ENCODE assay signal across 27 mouse cellular contexts in the genomic region with DNA sequence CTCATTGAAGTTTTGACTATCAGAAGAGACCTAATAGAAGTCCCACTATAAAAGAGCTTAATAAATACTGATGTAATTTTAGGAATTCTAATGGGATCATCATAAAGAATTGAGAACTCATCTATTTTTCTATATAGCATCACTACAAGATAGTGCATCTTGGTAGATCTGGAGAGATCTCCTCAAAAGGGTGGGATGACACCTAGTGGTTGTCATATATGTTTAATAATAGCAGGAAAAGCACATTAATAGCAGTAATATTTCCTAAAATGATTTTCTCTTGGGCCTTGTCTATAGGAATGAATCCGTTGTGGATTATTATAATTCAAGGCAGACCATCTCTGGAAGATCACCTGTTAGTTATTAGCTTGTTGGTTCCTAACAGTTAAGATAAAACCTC. TPM values are rescaled to one million over a fixed set of nuclear protein-coding genes. Genes with fewer than 3 reads are reported as not detected.
"Had no signal": no experiment of that assay in that cellular context is flagged by ENCODE, and none has a peak within 500 bp of the region (broad histone marks: within the 10 kb centered on the region; RNA-seq: fewer than 3 reads in every experiment).

No protein-coding gene starts in this region.

- H3K4me2 ChIP-seq: lung, embryonic 14.5 days; midbrain, embryonic 12.5 days; neural tube, embryonic 13.5 days; neural tube, embryonic 15.5 days had no signal

- H3K4me1 ChIP-seq: midbrain, embryonic 10.5 days; midbrain, embryonic 12.5 days; neural tube, embryonic 13.5 days; neural tube, embryonic 15.5 days had no signal

- H3K36me3 ChIP-seq: midbrain, embryonic 10.5 days; midbrain, embryonic 12.5 days; neural tube, embryonic 13.5 days; neural tube, embryonic 15.5 days had no signal

- H3K4me3 ChIP-seq: midbrain, embryonic 10.5 days; midbrain, embryonic 12.5 days; myocyte; neural tube, embryonic 13.5 days; neural tube, embryonic 15.5 days had no signal

- H3K9ac ChIP-seq: liver, embryonic 14.5 days; lung, embryonic 14.5 days; midbrain, embryonic 12.5 days; neural tube, embryonic 13.5 days; neural tube, embryonic 15.5 days had no signal

- H3K27ac ChIP-seq: liver, embryonic 14.5 days; midbrain, embryonic 10.5 days; midbrain, embryonic 12.5 days; neural tube, embryonic 13.5 days; neural tube, embryonic 15.5 days had no signal

- H3K27me3 ChIP-seq: midbrain, embryonic 12.5 days; neural tube, embryonic 13.5 days; neural tube, embryonic 15.5 days had no signal

- H3K9me3 ChIP-seq: midbrain, embryonic 10.5 days; midbrain, embryonic 12.5 days; neural tube, embryonic 13.5 days; neural tube, embryonic 15.5 days had no signal

- DNase-seq: lung, adult 18-20 months; lung, embryonic 14.5 days; lung, postnatal 10 days; lung, postnatal 4 days; retina, postnatal 1 day; right cerebral cortex, adult 18-20 months; right cerebral cortex, postnatal 25 days; right cerebral cortex, postnatal 4 days; spleen, adult 18-20 months; thymus, adult 18-20 months; thymus, postnatal 25 days; thymus, postnatal 4 days had no signal

RNA-seq across cellular contexts. Expression of a gene that starts 20.0 kb away (rescaled TPM):
- total RNA-seq: megakaryocyte, adult 5-6 weeks; megakaryocyte-erythroid progenitor cell, adult 5-6 weeks had no signal
- polyA plus RNA-seq: liver, embryonic 14.5 days; liver, embryonic 16.5 days; lung, embryonic 14.5 days; lung, embryonic 16.5 days; midbrain, embryonic 10.5 days; midbrain, embryonic 12.5 days; myocyte; neural tube, embryonic 11.5 days; neural tube, embryonic 13.5 days; neural tube, embryonic 15.5 days; small intestine, adult 2 months; stomach, embryonic 14.5 days; stomach, embryonic 16.5 days; urinary bladder, adult 2 months had no signal

RNA-seq across cellular contexts. Expression of a gene that starts 21.7 kb away (rescaled TPM):
- total RNA-seq: megakaryocyte, adult 5-6 weeks; megakaryocyte-erythroid progenitor cell, adult 5-6 weeks had no signal
- polyA plus RNA-seq: liver, embryonic 14.5 days; liver, embryonic 16.5 days; lung, embryonic 14.5 days; lung, embryonic 16.5 days; midbrain, embryonic 10.5 days; midbrain, embryonic 12.5 days; myocyte; neural tube, embryonic 11.5 days; neural tube, embryonic 13.5 days; neural tube, embryonic 15.5 days; small intestine, adult 2 months; stomach, embryonic 14.5 days; stomach, embryonic 16.5 days; urinary bladder, adult 2 months had no signal

RNA-seq across cellular contexts. Expression of a gene that starts 40.4 kb away (rescaled TPM):
- total RNA-seq: megakaryocyte, adult 5-6 weeks; megakaryocyte-erythroid progenitor cell, adult 5-6 weeks had no signal
- polyA plus RNA-seq: liver, embryonic 14.5 days; liver, embryonic 16.5 days; lung, embryonic 14.5 days; lung, embryonic 16.5 days; midbrain, embryonic 10.5 days; midbrain, embryonic 12.5 days; myocyte; neural tube, embryonic 11.5 days; neural tube, embryonic 13.5 days; neural tube, embryonic 15.5 days; small intestine, adult 2 months; stomach, embryonic 14.5 days; stomach, embryonic 16.5 days; urinary bladder, adult 2 months had no signal

RNA-seq across cellular contexts. Expression of a gene that starts 40.9 kb away (rescaled TPM):
- total RNA-seq: megakaryocyte, adult 5-6 weeks; megakaryocyte-erythroid progenitor cell, adult 5-6 weeks had no signal
- polyA plus RNA-seq: liver, embryonic 14.5 days; liver, embryonic 16.5 days; lung, embryonic 14.5 days; lung, embryonic 16.5 days; midbrain, embryonic 10.5 days; midbrain, embryonic 12.5 days; myocyte; neural tube, embryonic 11.5 days; neural tube, embryonic 13.5 days; neural tube, embryonic 15.5 days; small intestine, adult 2 months; stomach, embryonic 14.5 days; stomach, embryonic 16.5 days; urinary bladder, adult 2 months had no signal
